In genomic region chr1:52388836-52389235, GRCm38 (mm10) we compare ENCODE assay signal across 23 mouse cellular contexts.
A peak's percentile ranks its signal among the peaks of the same experiment; 100 is the strongest.
DNase-seq lines count a peak whose midpoint lies in the region; ATAC-seq lines count a peak whose summit lies in the region.
"Had no signal": no experiment of that assay in that cellular context is flagged by ENCODE, and none has a peak within 500 bp of the region (broad histone marks: within the 10 kb centered on the region; RNA-seq: fewer than 3 reads in every experiment).

No protein-coding gene starts in this region.

- no peaks in the 10 kb centered on the region for H3K36me3 ChIP-seq in midbrain, embryonic 11.5 days (ENCODE audit: control insufficient read depth, insufficient read depth, low read length)
- no peaks in the 10 kb centered on the region for H3K36me3 ChIP-seq in midbrain, embryonic 14.5 days (ENCODE audit: control insufficient read depth, insufficient read depth, low read length)
- no peaks in the 10 kb centered on the region for H3K36me3 ChIP-seq in hindbrain, embryonic 13.5 days
- no peaks in the 10 kb centered on the region for H3K36me3 ChIP-seq in kidney, embryonic 16.5 days (ENCODE audit: insufficient read depth, low read length)
- H3K36me3 ChIP-seq: embryonic facial prominence, embryonic 15.5 days; forebrain, embryonic 10.5 days; heart, embryonic 10.5 days had no signal

- peak; percentile 79 for DNase-seq in midbrain, embryonic 11.5 days (ENCODE audit: low spot score, missing footprints)
- no peak for DNase-seq in midbrain, embryonic 14.5 days
- peak; percentile 63 for DNase-seq in induced T-regulatory cell, adult 2 months (ENCODE audit: low read depth)
- no peak for DNase-seq in spleen, postnatal 14 days (ENCODE audit: low spot score in 2 of 2)
- DNase-seq: adrenal gland, postnatal 36 days; B cell, adult 2 months; cerebellum, adult 11 months; cerebellum, adult 8-10 months; cerebellum, postnatal 14 days; embryo, embryonic 11 days; gastrocnemius, postnatal 36 days; heart, adult 18-20 months; heart, postnatal 10 days had no signal

- H3K27me3 ChIP-seq in midbrain, embryonic 11.5 days (ENCODE audit: control insufficient read depth, insufficient read depth, low read length), result no peaks in the 10 kb centered on the region
- H3K27me3 ChIP-seq in midbrain, embryonic 14.5 days (ENCODE audit: control insufficient read depth, insufficient read depth, low read length), result no peaks in the 10 kb centered on the region
- no peaks in the 10 kb centered on the region for H3K27me3 ChIP-seq in hindbrain, embryonic 13.5 days
- H3K27me3 ChIP-seq in kidney, embryonic 16.5 days (ENCODE audit: insufficient read depth, low read length), result no peaks in the 10 kb centered on the region
- H3K27me3 ChIP-seq: embryonic facial prominence, embryonic 15.5 days had no signal

- 83% methylated on average over 6 of the region's 6 CpGs for WGBS in midbrain, embryonic 11.5 days
- 83% methylated on average over 6 of the region's 6 CpGs for WGBS in midbrain, embryonic 14.5 days
- 81% methylated on average over 6 of the region's 6 CpGs for WGBS in hindbrain, embryonic 13.5 days
- 63% methylated on average over 6 of the region's 6 CpGs for WGBS in kidney, embryonic 16.5 days

- H3K27ac ChIP-seq in midbrain, embryonic 11.5 days (ENCODE audit: low read depth, low read length), result no peak overlapping the region
- H3K27ac ChIP-seq in midbrain, embryonic 14.5 days (replicated peaks; ENCODE audit: low read depth, low read length), result no peak overlapping the region
- H3K27ac ChIP-seq in hindbrain, embryonic 13.5 days, result no peak overlapping the region
- no peak overlapping the region for H3K27ac ChIP-seq in kidney, embryonic 16.5 days (ENCODE audit: low read length)
- H3K27ac ChIP-seq: embryonic facial prominence, embryonic 15.5 days; forebrain, embryonic 10.5 days; heart, embryonic 10.5 days; hindbrain, embryonic 14.5 days had no signal

- ATAC-seq in midbrain, embryonic 11.5 days (ENCODE audit: low FRiP score), result no peak
- ATAC-seq in midbrain, embryonic 14.5 days (ENCODE audit: low FRiP score, low TSS enrichment), result no peak
- peak; percentile 49 for ATAC-seq in CD4-positive, CD25-positive, alpha-beta regulatory T cell, adult 4 months
- ATAC-seq in hindbrain, embryonic 13.5 days (ENCODE audit: low FRiP score), result no peak
- no peak for ATAC-seq in kidney, embryonic 16.5 days (ENCODE audit: low FRiP score, low TSS enrichment)
- ATAC-seq: forebrain, embryonic 14.5 days; intestine, postnatal 0 days had no signal

- no peak overlapping the region for H3K4me3 ChIP-seq in midbrain, embryonic 11.5 days (ENCODE audit: low read depth, low read length)
- no peak overlapping the region for H3K4me3 ChIP-seq in midbrain, embryonic 14.5 days (replicated peaks; ENCODE audit: low read depth, low read length)
- no peak overlapping the region for H3K4me3 ChIP-seq in hindbrain, embryonic 13.5 days
- no peak overlapping the region for H3K4me3 ChIP-seq in kidney, embryonic 16.5 days (ENCODE audit: low read length)
- H3K4me3 ChIP-seq: embryonic facial prominence, embryonic 15.5 days; erythroblast, embryonic 14.5 days; forebrain, embryonic 10.5 days; heart, embryonic 10.5 days had no signal

- no peaks in the 10 kb centered on the region for H3K9me3 ChIP-seq in midbrain, embryonic 11.5 days (ENCODE audit: control insufficient read depth, low read length)
- H3K9me3 ChIP-seq in midbrain, embryonic 14.5 days (ENCODE audit: control insufficient read depth, low read length), result no peaks in the 10 kb centered on the region; the same call in 1 of the 2 replicates
- H3K9me3 ChIP-seq in hindbrain, embryonic 13.5 days, result no peaks in the 10 kb centered on the region
- H3K9me3 ChIP-seq in kidney, embryonic 16.5 days (ENCODE audit: low read length), result no peaks in the 10 kb centered on the region
- H3K9me3 ChIP-seq: embryonic facial prominence, embryonic 15.5 days; forebrain, embryonic 10.5 days; heart, embryonic 10.5 days had no signal

- no peak overlapping the region for H3K4me2 ChIP-seq in midbrain, embryonic 11.5 days
- no peak overlapping the region for H3K4me2 ChIP-seq in midbrain, embryonic 14.5 days (ENCODE audit: low read length)
- no peak overlapping the region for H3K4me2 ChIP-seq in hindbrain, embryonic 13.5 days
- no peak overlapping the region for H3K4me2 ChIP-seq in kidney, embryonic 16.5 days (replicated peaks; ENCODE audit: low read depth, low read length)
- H3K4me2 ChIP-seq: embryonic facial prominence, embryonic 15.5 days; hindbrain, embryonic 14.5 days had no signal

- H3K9ac ChIP-seq in midbrain, embryonic 11.5 days (ENCODE audit: low read length), result no peak overlapping the region
- H3K9ac ChIP-seq in midbrain, embryonic 14.5 days (replicated peaks; ENCODE audit: low read length), result no peak overlapping the region
- no peak overlapping the region for H3K9ac ChIP-seq in hindbrain, embryonic 13.5 days
- H3K9ac ChIP-seq in kidney, embryonic 16.5 days (replicated peaks; ENCODE audit: low read length), result no peak overlapping the region
- H3K9ac ChIP-seq: embryonic facial prominence, embryonic 15.5 days; hindbrain, embryonic 14.5 days had no signal

- H3K4me1 ChIP-seq in midbrain, embryonic 11.5 days (ENCODE audit: control insufficient read depth, insufficient read depth, low read length), result no peaks in the 10 kb centered on the region
- H3K4me1 ChIP-seq in midbrain, embryonic 14.5 days (ENCODE audit: control insufficient read depth, insufficient read depth, low read length), result no peaks in the 10 kb centered on the region
- H3K4me1 ChIP-seq in hindbrain, embryonic 13.5 days (replicated peaks), result no peaks in the 10 kb centered on the region
- no peaks in the 10 kb centered on the region for H3K4me1 ChIP-seq in kidney, embryonic 16.5 days (ENCODE audit: insufficient read depth, low read length)
- H3K4me1 ChIP-seq: embryonic facial prominence, embryonic 15.5 days; forebrain, embryonic 10.5 days; heart, embryonic 10.5 days had no signal

Comparison
In these comparisons a context has a peak if more than half of its experiments do, and no peak if none do; other contexts are left out.
1. DNase-seq: peak in midbrain, embryonic 11.5 days (single experiment) and induced T-regulatory cell, adult 2 months (single experiment); none in midbrain, embryonic 14.5 days (single experiment) and spleen, postnatal 14 days (0 of 2).